Mouse (Mus musculus): ENCODE data around the gene Rpa1. TPM values are rescaled to one million over a fixed set of nuclear protein-coding genes. Genes with fewer than 3 reads are reported as not detected.

The Rpa1 gene
- polyA plus RNA-seq (2012; rRNA removed; ENCODE audit: low replicate concordance), result 15.8 and 22.2 TPM in 2 replicates

DNA sequence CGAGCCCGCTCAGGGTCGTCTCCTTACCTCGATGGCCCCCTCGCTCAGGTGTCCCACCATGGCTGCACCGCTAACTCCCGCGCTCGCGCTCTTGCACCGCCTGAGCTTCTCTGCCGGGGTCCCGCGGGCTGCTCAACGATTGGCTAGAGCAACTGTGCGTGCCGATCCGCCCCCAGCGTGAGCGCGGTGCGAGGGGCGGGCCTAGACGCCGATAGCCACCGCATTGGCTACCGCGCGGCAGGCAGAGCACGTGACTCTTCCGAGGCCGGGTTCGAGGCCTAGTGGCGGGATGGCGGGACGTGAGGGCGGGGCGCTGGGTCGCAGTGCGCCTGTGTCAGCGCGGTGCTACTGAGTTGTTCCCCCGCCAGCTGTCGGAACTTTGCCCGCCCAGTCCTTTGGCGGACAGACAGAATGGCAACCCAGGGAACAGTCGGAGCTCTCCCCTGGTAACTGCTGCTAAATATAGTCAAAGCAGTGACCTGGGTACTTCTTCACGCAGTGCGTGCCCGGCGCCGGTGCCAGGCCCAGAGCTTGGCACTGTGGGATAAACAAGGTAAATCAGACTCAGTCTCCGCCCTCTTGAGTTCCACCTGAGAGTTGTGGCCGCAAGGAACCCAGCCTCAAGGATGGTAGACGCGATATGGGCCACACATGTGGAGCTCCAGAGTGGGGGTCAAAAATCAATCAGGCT lies at the start of gene Rpa1, which contains the start of gene Smyd4:
TSS of gene Rpa1 (minus strand) at position 126 of the 691 bp plus-strand sequence.
TSS of gene Smyd4 (plus strand) at position 235 of the 691 bp plus-strand sequence.

Other genes starting within 250 kb of the Rpa1 start
- 24.5 and 47.7 TPM in 2 replicates for gene Hic1, start 178.8 kb downstream of the Rpa1 start, polyA plus RNA-seq (2012; rRNA removed; ENCODE audit: low replicate concordance)
- gene Ovca2, start 169.5 kb downstream of the Rpa1 start, polyA plus RNA-seq (2012; rRNA removed; ENCODE audit: low replicate concordance), result 14.5 and 35.7 TPM in 2 replicates
- 39.7 and 50.6 TPM in 2 replicates for gene Dph1, start 157.1 kb downstream of the Rpa1 start, polyA plus RNA-seq (2012; rRNA removed; ENCODE audit: low replicate concordance)
- gene Rtn4rl1, start 154.5 kb downstream of the Rpa1 start, polyA plus RNA-seq (2012; rRNA removed; ENCODE audit: low replicate concordance), result 12.4 and 17.9 TPM in 2 replicates
- 5.0 and 5.2 TPM in 2 replicates for gene Smyd4, start 109 bp upstream of the Rpa1 start, polyA plus RNA-seq (2012; rRNA removed; ENCODE audit: low replicate concordance)
- gene Serpinf1, start 74.4 kb upstream of the Rpa1 start, polyA plus RNA-seq (2012; rRNA removed; ENCODE audit: low replicate concordance), result 737 and 913 TPM in 2 replicates
- gene Serpinf2, start 91.3 kb upstream of the Rpa1 start, polyA plus RNA-seq (2012; rRNA removed; ENCODE audit: low replicate concordance), result 0.50 and 4.5 TPM in 2 replicates
- 18.9 and 37.8 TPM in 2 replicates for gene Wdr81, start 106.4 kb upstream of the Rpa1 start, polyA plus RNA-seq (2012; rRNA removed; ENCODE audit: low replicate concordance)
- gene Tlcd2, start 113.4 kb upstream of the Rpa1 start, polyA plus RNA-seq (2012; rRNA removed; ENCODE audit: low replicate concordance), result 53.5 and 54.9 TPM in 2 replicates
- gene Prpf8, start 138.5 kb upstream of the Rpa1 start, polyA plus RNA-seq (2012; rRNA removed; ENCODE audit: low replicate concordance), result 68.6 and 111 TPM in 2 replicates
- gene Rilp, start 161.8 kb upstream of the Rpa1 start, polyA plus RNA-seq (2012; rRNA removed; ENCODE audit: low replicate concordance), result 11.6 and 19.6 TPM in 2 replicates
- gene Scarf1, start 165.2 kb upstream of the Rpa1 start, polyA plus RNA-seq (2012; rRNA removed; ENCODE audit: low replicate concordance), result 23.6 and 35.5 TPM in 2 replicates
- gene Slc43a2, start 183.4 kb upstream of the Rpa1 start, polyA plus RNA-seq (2012; rRNA removed; ENCODE audit: low replicate concordance), result 47.2 and 65.6 TPM in 2 replicates
- 52.6 and 82.6 TPM in 2 replicates for gene Pitpna, start 239.8 kb upstream of the Rpa1 start, polyA plus RNA-seq (2012; rRNA removed; ENCODE audit: low replicate concordance)

All from mammary gland, adult 2 months (tissue).